Mouse (Mus musculus) heart, postnatal 0 days (tissue): Measurements from ENCODE around the gene Zcchc14. TPM values are rescaled to one million over a fixed set of nuclear protein-coding genes. Genes with fewer than 3 reads are reported as not detected.

ENCODE experiments used
- ATAC-seq: fragments of 200-750 bp; cut with Nextera tagmentation; 2 replicates; pipeline ENCODE4 v1.8.0; 2017; ENCODE audit warnings: low read depth, moderate number of reproducible peaks, moderate library complexity; ENCODE audit not compliant: insufficient read depth
- DNase-seq: peaks from one replicate; pipeline ENCODE4 v3.0.0-alpha.2; 2016; ENCODE audit warnings: low spot score
- H3K27ac ChIP-seq: fragments of 300-500 bp; sonication (generic); 2 replicates; pipeline ENCODE4 v1.5.1; 2014; ENCODE audit warnings: low read depth, mild to moderate bottlenecking
- H3K27me3 ChIP-seq: fragments of 300-500 bp; sonication (generic); 2 replicates; pipeline ENCODE4 v1.6.1; 2014; ENCODE audit warnings: low read length, mixed read lengths; ENCODE audit not compliant: control insufficient read depth, insufficient read depth
- H3K36me3 ChIP-seq: fragments of 300-500 bp; sonication (generic); replicated peaks from 2 replicates; pipeline ENCODE4 v1.6.1; 2014; ENCODE audit warnings: low read length, mixed read lengths; ENCODE audit not compliant: control insufficient read depth, insufficient read depth
- H3K4me1 ChIP-seq: fragments of 300-500 bp; sonication (generic); 2 replicates; pipeline ENCODE4 v1.6.1; 2014; ENCODE audit warnings: antibody characterized with exemption; ENCODE audit not compliant: control insufficient read depth, insufficient read depth
- H3K4me2 ChIP-seq: fragments of 300-500 bp; sonication (generic); 2 replicates; pipeline ENCODE4 v1.6.1; 2014; ENCODE audit warnings: low read depth, mild to moderate bottlenecking, low read length, moderate library complexity
- H3K4me3 ChIP-seq: fragments of 300-500 bp; sonication (generic); 2 replicates; pipeline ENCODE4 v1.5.1; 2014; ENCODE audit warnings: low read depth, low read length
- H3K9ac ChIP-seq: fragments of 300-500 bp; sonication (generic); replicated peaks from 2 replicates; pipeline ENCODE4 v1.6.1; 2014; ENCODE audit warnings: low read depth, low read length, mixed read lengths
- H3K9me3 ChIP-seq: fragments of 300-500 bp; sonication (generic); replicated peaks from 2 replicates; pipeline ENCODE4 v1.6.1; 2016; ENCODE audit warnings: low read length; ENCODE audit not compliant: control insufficient read depth
- CTCF ChIP-seq: IDR thresholded peaks from 2 replicates; pipeline ENCODE4 v1.5.1; 2016; ENCODE audit warnings: antibody characterized with exemption, control low read depth, low read depth
- EP300 ChIP-seq: IDR thresholded peaks from 2 replicates; pipeline ENCODE4 v1.6.1; 2016; ENCODE audit warnings: antibody characterized with exemption, low read depth
- WGBS: fragments of 180-500 bp; shearing (Covaris S2); extraction: QIAGEN DNeasy Blood & Tissue Kit; methylation state at CpG from one replicate; pipeline ENCODE4 v1.1.7; 2014; 5-methylcytosine and 5-hydroxymethylcytosine counted together
- polyA plus RNA-seq: library from polyadenylated mRNA; unstranded; fragments of >200 nt; fragmentation: Nextera tagmentation; extraction: Ambion mirVana; gene quantifications from 2 replicates; pipeline ENCODE4 v1.2.1, GENCODE M21; 2015
- total RNA-seq: library from RNA; depleted of rRNA; stranded (reverse); fragments of >200 nt; gene quantifications from 2 replicates; pipeline ENCODE4 v1.2.3, GENCODE M21; 2014; ENCODE audit warnings: low replicate concordance; rRNA removed

Zcchc14 gene
- total RNA-seq (18.1 and 20.4 TPM in 2 replicates), polyA plus RNA-seq (4.8 and 5.6 TPM in 2 replicates)

- under 1% methylated on average over 61 of the region's 67 CpGs for WGBS
- Histone ChIP-seq H3K4me1 (peaks cover 39% of the 10 kb centered on the region), H3K4me3 (peak within 1 kb of the TSS; percentile 72), H3K9ac (peak within 1 kb of the TSS; percentile 84), H3K4me2 (peak within 1 kb of the TSS; percentile 99), H3K27me3 (no peaks in the 10 kb centered on the region), H3K27ac (peak within 1 kb of the TSS; percentile 93), H3K36me3 (no peaks in the 10 kb centered on the region), H3K9me3 (no peaks in the 10 kb centered on the region)
- ATAC-seq (peak; percentile 98), DNase-seq (peak; percentile 97)
- peak; percentile 84 for TF ChIP-seq EP300
- no peak for TF ChIP-seq CTCF
These were observed at the start of gene Zcchc14 for GRCm38 (mm10) chr8:121652774-121653323. Gene Zcchc14 (minus strand): TSS chr8:121652901.

- H3K4me3 ChIP-seq = no peak overlapping the region
- H3K36me3 ChIP-seq = no peaks in the 10 kb centered on the region
- TF ChIP-seq EP300 (no peak), CTCF (no peak)
- no peaks in the 10 kb centered on the region for H3K27me3 ChIP-seq
- no peak overlapping the region for H3K27ac ChIP-seq
- ATAC-seq = no peak; the same call in 1 of the 2 replicates
- H3K9ac ChIP-seq = no peak overlapping the region
- no peak for DNase-seq
- H3K4me1 ChIP-seq = peaks cover 5% of the 10 kb centered on the region; the same call in 1 of the 2 replicates
- no peaks in the 10 kb centered on the region for H3K9me3 ChIP-seq
- 86% methylated on average over 2 of the region's 2 CpGs for WGBS
- no peak overlapping the region for H3K4me2 ChIP-seq
These were observed 47.2 kb upstream of the Zcchc14 start for GRCm38 (mm10) chr8:121699936-121700335.

- no peak overlapping the region for H3K4me3 ChIP-seq
- no peak overlapping the region for H3K9ac ChIP-seq
- TF ChIP-seq EP300 (no peak), CTCF (no peak)
- no peak for DNase-seq
- H3K9me3 ChIP-seq = no peaks in the 10 kb centered on the region
- no peaks in the 10 kb centered on the region for H3K36me3 ChIP-seq
- no peaks in the 10 kb centered on the region for H3K27me3 ChIP-seq
- no peak overlapping the region for H3K27ac ChIP-seq
- H3K4me2 ChIP-seq = no peak overlapping the region; the same call in 1 of the 2 replicates
- H3K4me1 ChIP-seq = peaks cover 5% of the 10 kb centered on the region; the same call in 1 of the 2 replicates
- WGBS = 10% methylated on average over 9 of the region's 9 CpGs
- ATAC-seq = no peak
These were observed 46.0 kb upstream of the Zcchc14 start for GRCm38 (mm10) chr8:121698615-121699101.

GRCm38 (mm10) chr8:121697735-121698614, 45.3 kb upstream of the Zcchc14 start:
- no peak for ATAC-seq
- Histone ChIP-seq H3K27me3 (no peaks in the 10 kb centered on the region), H3K4me2 (no peak overlapping the region; the same call in 1 of the 2 replicates), H3K36me3 (no peaks in the 10 kb centered on the region), H3K4me1 (peaks cover 5% of the 10 kb centered on the region; the same call in 1 of the 2 replicates), H3K9me3 (no peaks in the 10 kb centered on the region), H3K27ac (no peak overlapping the region), H3K4me3 (no peak overlapping the region), H3K9ac (no peak overlapping the region)
- 3% methylated on average over 16 of the region's 17 CpGs for WGBS
- no peak for TF ChIP-seq CTCF
- TF ChIP-seq EP300 = no peak
- DNase-seq = no peak

- no peak for DNase-seq
- peaks cover 5% of the 10 kb centered on the region; the same call in 1 of the 2 replicates for H3K4me1 ChIP-seq
- TF ChIP-seq EP300 (no peak), CTCF (no peak)
- WGBS = 45% methylated on average over 6 of the region's 6 CpGs
- H3K9ac ChIP-seq = no peak overlapping the region
- H3K4me3 ChIP-seq = no peak overlapping the region
- no peak overlapping the region for H3K4me2 ChIP-seq
- no peak for ATAC-seq
- H3K27ac ChIP-seq = no peak overlapping the region
- no peaks in the 10 kb centered on the region for H3K27me3 ChIP-seq
- no peaks in the 10 kb centered on the region for H3K9me3 ChIP-seq
- no peaks in the 10 kb centered on the region for H3K36me3 ChIP-seq
These were observed 43.0 kb upstream of the Zcchc14 start for GRCm38 (mm10) chr8:121695585-121696184.
